Mouse (Mus musculus): ENCODE data around the gene Vmn2r35.
"Not testable (repeated sequence)": the region's sequence is repeated elsewhere in the genome, so short reads cannot be mapped to it uniquely, and the experiment has no call there.

Gene Vmn2r35

DNA sequence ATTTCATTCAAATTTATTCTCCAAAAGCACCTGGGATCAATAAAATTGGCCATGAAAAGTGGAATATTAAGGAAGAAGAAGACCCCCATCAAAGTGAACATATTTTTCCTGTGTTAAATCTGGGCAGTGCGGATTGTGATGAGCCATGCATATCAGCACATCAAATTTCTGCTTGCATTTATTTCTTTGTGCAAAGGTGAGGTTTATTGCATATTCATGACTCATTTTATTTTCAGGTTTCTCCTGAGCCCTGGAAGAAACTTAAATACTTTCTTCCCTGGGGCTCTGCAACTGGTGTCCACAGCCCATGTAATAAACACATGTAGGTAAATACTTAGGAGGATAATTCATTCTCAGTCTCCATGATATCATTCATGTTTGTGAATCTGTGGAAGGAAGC, at the start of gene Vmn2r35:
Gene Vmn2r35, minus strand, starts transcription at position 101 of the 400 bp plus-strand sequence.
- DNase-seq (ENCODE audit: low read depth, low spot score), result not testable (repeated sequence)

DNA sequence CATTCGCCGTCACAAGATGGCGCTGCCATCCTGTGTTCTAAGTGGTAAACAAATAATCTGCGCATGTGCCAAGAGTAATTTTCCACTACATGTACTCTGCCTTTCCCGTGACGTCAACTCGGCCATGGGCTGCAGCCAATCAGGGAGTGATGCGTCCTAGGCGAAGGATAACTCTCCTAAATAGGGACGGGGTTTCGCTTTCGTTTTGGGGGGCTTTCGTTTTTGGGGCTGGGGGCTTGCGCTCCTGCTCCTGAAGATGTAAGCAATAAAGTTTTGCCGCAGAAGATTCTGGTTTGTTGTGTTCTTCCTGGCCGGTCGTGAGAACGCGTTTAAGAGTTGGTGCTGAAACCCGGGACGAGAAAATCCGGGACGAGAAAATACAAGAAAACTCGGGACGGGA, 25.5 kb downstream of the Vmn2r35 start:
- DNase-seq (ENCODE audit: low read depth, low spot score), result not testable (repeated sequence)
